Mouse (Mus musculus) hindbrain, embryonic 14.5 days (tissue): ENCODE results near the gene Cfdp1. TPM values are rescaled to one million over a fixed set of nuclear protein-coding genes. Genes with fewer than 3 reads are reported as not detected.
A peak's percentile ranks its signal among the peaks of the same experiment; 100 is the strongest.
"Not testable (repeated sequence)": the region's sequence is repeated elsewhere in the genome, so short reads cannot be mapped to it uniquely, and the experiment has no call there.

ENCODE experiments used
- ATAC-seq: fragments of 200-750 bp; cut with Nextera tagmentation; 2 replicates; pipeline ENCODE4 v1.8.0; 2017; ENCODE audit warnings: moderate number of reproducible peaks, mild to moderate bottlenecking, moderate TSS enrichment, moderate library complexity; ENCODE audit not compliant: low FRiP score
- DNase-seq: peaks from one replicate; pipeline ENCODE4 v3.0.0-alpha.2; 2015; ENCODE audit warnings: low spot score
- H3K27ac ChIP-seq: fragments of 300-500 bp; sonication (generic); 2 replicates; pipeline ENCODE4 v1.5.1; 2014; ENCODE audit warnings: mild to moderate bottlenecking, moderate library complexity
- H3K27me3 ChIP-seq: fragments of 300-500 bp; sonication (generic); 2 replicates; pipeline ENCODE4 v1.6.1; 2014; ENCODE audit warnings: mild to moderate bottlenecking, low read length, mixed read lengths; ENCODE audit not compliant: control insufficient read depth, insufficient read depth
- H3K36me3 ChIP-seq: fragments of 300-500 bp; sonication (generic); replicated peaks from 2 replicates; pipeline ENCODE4 v1.6.1; 2014; ENCODE audit not compliant: control insufficient read depth, insufficient read depth
- H3K4me1 ChIP-seq: fragments of 300-500 bp; sonication (generic); replicated peaks from 2 replicates; pipeline ENCODE4 v1.6.1; 2014; ENCODE audit warnings: antibody characterized with exemption, low read length, mixed read lengths; ENCODE audit not compliant: control insufficient read depth, insufficient read depth
- H3K4me2 ChIP-seq: fragments of 300-500 bp; sonication (generic); replicated peaks from 2 replicates; pipeline ENCODE4 v1.6.1; 2014; ENCODE audit warnings: mild to moderate bottlenecking, moderate library complexity
- H3K4me3 ChIP-seq: fragments of 300-500 bp; sonication (generic); replicated peaks from 2 replicates; pipeline ENCODE4 v1.5.1; 2014; ENCODE audit warnings: mild to moderate bottlenecking, low read length
- H3K9ac ChIP-seq: fragments of 300-500 bp; sonication (generic); 2 replicates; pipeline ENCODE4 v1.6.1; 2014
- H3K9me3 ChIP-seq: fragments of 300-500 bp; sonication (generic); 2 replicates; pipeline ENCODE4 v1.6.1; 2016; ENCODE audit warnings: low read length; ENCODE audit not compliant: control insufficient read depth
- WGBS: fragments of 180-500 bp; shearing (Covaris S2); extraction: QIAGEN DNeasy Blood & Tissue Kit; methylation state at CpG from one replicate; pipeline ENCODE4 v1.1.7; 2014; 5-methylcytosine and 5-hydroxymethylcytosine counted together
- polyA plus RNA-seq: library from polyadenylated mRNA; unstranded; fragments of >200 nt; fragmentation: Nextera tagmentation; extraction: Ambion mirVana; gene quantifications from 2 replicates; pipeline ENCODE4 v1.2.1, GENCODE M21; 2014

Cfdp1 gene
- polyA plus RNA-seq, 1 experiment from 2014 or later = 155 TPM

GRCm38 (mm10) chr8:111865130-111865852 lies 11.2 kb upstream of the Cfdp1 start:
- Histone ChIP-seq H3K4me2 (no peak overlapping the region), H3K4me1 (no peaks in the 10 kb centered on the region), H3K27me3 (no peaks in the 10 kb centered on the region), H3K9me3 (no peaks in the 10 kb centered on the region), H3K36me3 (peaks cover 13% of the 10 kb centered on the region), H3K9ac (no peak overlapping the region), H3K27ac (no peak overlapping the region), H3K4me3 (no peak overlapping the region)
- ATAC-seq (no peak), DNase-seq (no peak)
- 95% methylated on average over 8 of the region's 8 CpGs for WGBS

- no peak overlapping the region for H3K27ac ChIP-seq
- ATAC-seq (no peak), DNase-seq (no peak)
- H3K36me3 ChIP-seq = peaks cover 13% of the 10 kb centered on the region
- no peaks in the 10 kb centered on the region for H3K9me3 ChIP-seq
- no peak overlapping the region for H3K4me2 ChIP-seq
- H3K4me1 ChIP-seq = no peaks in the 10 kb centered on the region
- H3K27me3 ChIP-seq = no peaks in the 10 kb centered on the region
- WGBS = 95% methylated on average over 8 of the region's 8 CpGs
- H3K9ac ChIP-seq = no peak overlapping the region
- H3K4me3 ChIP-seq = no peak overlapping the region
These were observed 10.6 kb upstream of the Cfdp1 start for GRCm38 (mm10) chr8:111864648-111865047.

GRCm38 (mm10) chr8:111863280-111863679 lies 9.2 kb upstream of the Cfdp1 start:
- no peak for DNase-seq
- H3K4me2 ChIP-seq = no peak overlapping the region
- no peaks in the 10 kb centered on the region for H3K9me3 ChIP-seq
- H3K9ac ChIP-seq = no peak overlapping the region
- no peak overlapping the region for H3K4me3 ChIP-seq
- no peaks in the 10 kb centered on the region for H3K4me1 ChIP-seq
- no peaks in the 10 kb centered on the region for H3K27me3 ChIP-seq
- no peak overlapping the region for H3K27ac ChIP-seq
- no peak for ATAC-seq
- 90% methylated on average over 4 of the region's 4 CpGs for WGBS
- H3K36me3 ChIP-seq = peaks cover 13% of the 10 kb centered on the region

- ATAC-seq = no peak
- H3K9me3 ChIP-seq = no peaks in the 10 kb centered on the region
- DNase-seq = no peak
- H3K9ac ChIP-seq = no peak overlapping the region
- no peak overlapping the region for H3K27ac ChIP-seq
- H3K27me3 ChIP-seq = no peaks in the 10 kb centered on the region
- 94% methylated on average over 12 of the region's 12 CpGs for WGBS
- no peak overlapping the region for H3K4me2 ChIP-seq
- no peaks in the 10 kb centered on the region for H3K36me3 ChIP-seq
- no peak overlapping the region for H3K4me3 ChIP-seq
- H3K4me1 ChIP-seq = peaks cover 8% of the 10 kb centered on the region
These were observed 1.9 kb upstream of the Cfdp1 start for GRCm38 (mm10) chr8:111855977-111856376.

GRCm38 (mm10) chr8:111853219-111853618 lies 872 bp downstream of the Cfdp1 start:
- not testable (repeated sequence) for H3K27ac ChIP-seq, H3K4me1 ChIP-seq, ATAC-seq, H3K36me3 ChIP-seq, DNase-seq, H3K9me3 ChIP-seq, H3K27me3 ChIP-seq
- Histone ChIP-seq H3K9ac (peak overlapping the region; percentile 88), H3K4me2 (peak overlapping the region; percentile 88), H3K4me3 (peak overlapping the region; percentile 78)
- WGBS = 67% methylated on average over 12 of the region's 12 CpGs

- peaks cover 31% of the 10 kb centered on the region for H3K36me3 ChIP-seq
- no peaks in the 10 kb centered on the region for H3K4me1 ChIP-seq
- DNase-seq (no peak), ATAC-seq (no peak)
- H3K9me3 ChIP-seq = no peaks in the 10 kb centered on the region
- no peak overlapping the region for H3K9ac ChIP-seq
- no peak overlapping the region for H3K4me2 ChIP-seq
- WGBS = 98% methylated on average over 6 of the region's 6 CpGs
- H3K27ac ChIP-seq = no peak overlapping the region
- no peaks in the 10 kb centered on the region for H3K27me3 ChIP-seq
- H3K4me3 ChIP-seq = no peak overlapping the region
These were observed 7.3 kb downstream of the Cfdp1 start for GRCm38 (mm10) chr8:111846746-111847145.

- DNase-seq (peak; percentile 40), ATAC-seq (no peak)
- Histone ChIP-seq H3K27ac (no peak overlapping the region), H3K36me3 (peaks cover 78% of the 10 kb centered on the region), H3K9ac (no peak overlapping the region), H3K27me3 (no peaks in the 10 kb centered on the region), H3K4me2 (no peak overlapping the region), H3K4me3 (no peak overlapping the region), H3K9me3 (no peaks in the 10 kb centered on the region), H3K4me1 (no peaks in the 10 kb centered on the region)
- WGBS = 64% methylated on average over 1 of the region's 1 CpGs
These were observed 18.6 kb downstream of the Cfdp1 start for GRCm38 (mm10) chr8:111835540-111835939.

DNA sequence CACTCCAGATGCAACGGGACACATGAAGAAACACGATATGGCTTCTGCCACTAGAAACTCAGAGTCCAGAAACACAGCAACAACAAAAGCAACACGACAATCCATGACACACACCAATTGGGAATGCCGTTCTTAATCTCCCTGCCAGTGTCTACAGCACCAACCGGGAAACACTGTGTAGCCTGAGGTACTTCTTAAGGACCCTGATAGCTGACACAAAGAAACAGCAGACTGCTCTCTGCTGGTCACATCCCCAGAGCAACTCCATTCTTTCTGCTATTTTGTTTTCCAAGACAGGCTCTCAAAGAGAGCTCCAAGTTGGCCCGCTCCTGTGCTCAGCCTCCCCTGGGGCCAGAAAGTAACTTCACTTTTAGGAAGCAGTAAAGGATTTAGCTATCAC lies 20.1 kb downstream of the Cfdp1 start:
- DNase-seq = no peak
- H3K9me3 ChIP-seq = no peaks in the 10 kb centered on the region
- no peaks in the 10 kb centered on the region for H3K27me3 ChIP-seq
- no peak overlapping the region for H3K9ac ChIP-seq
- no peak overlapping the region for H3K27ac ChIP-seq
- 87% methylated on average over 6 of the region's 6 CpGs for WGBS
- H3K36me3 ChIP-seq = peaks cover 78% of the 10 kb centered on the region
- H3K4me2 ChIP-seq = no peak overlapping the region
- no peak overlapping the region for H3K4me3 ChIP-seq
- no peak for ATAC-seq
- no peaks in the 10 kb centered on the region for H3K4me1 ChIP-seq

DNA sequence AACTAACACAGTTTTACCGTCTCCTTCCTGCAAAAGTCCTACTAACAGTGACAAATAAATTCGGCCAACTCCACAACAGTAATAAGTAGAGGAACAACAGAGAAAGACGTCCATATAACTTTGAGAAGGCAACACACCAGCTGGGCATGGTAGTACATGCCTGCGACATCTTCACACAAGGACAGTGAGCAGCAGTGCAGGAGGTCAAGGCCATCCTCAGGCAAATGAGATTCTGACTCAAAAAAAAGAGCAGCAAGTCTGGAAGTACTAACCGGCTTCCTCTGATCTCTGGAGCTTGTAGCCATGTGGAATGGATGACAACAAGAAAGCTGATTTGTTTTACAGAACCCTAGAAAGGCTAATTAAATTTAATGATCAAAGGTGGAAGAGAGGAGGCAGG lies 21.1 kb downstream of the Cfdp1 start:
- Histone ChIP-seq H3K9ac (no peak overlapping the region), H3K27ac (no peak overlapping the region), H3K36me3 (peaks cover 79% of the 10 kb centered on the region), H3K4me1 (no peaks in the 10 kb centered on the region), H3K4me2 (no peak overlapping the region), H3K4me3 (no peak overlapping the region), H3K9me3 (no peaks in the 10 kb centered on the region), H3K27me3 (no peaks in the 10 kb centered on the region)
- no peak for DNase-seq
- WGBS = 86% methylated on average over 5 of the region's 5 CpGs
- ATAC-seq = no peak

GRCm38 (mm10) chr8:111831996-111832395 lies 22.1 kb downstream of the Cfdp1 start:
- Histone ChIP-seq H3K4me1 (no peaks in the 10 kb centered on the region), H3K27me3 (no peaks in the 10 kb centered on the region), H3K27ac (no peak overlapping the region), H3K9ac (no peak overlapping the region), H3K4me2 (no peak overlapping the region), H3K36me3 (peaks cover 76% of the 10 kb centered on the region), H3K9me3 (no peaks in the 10 kb centered on the region), H3K4me3 (no peak overlapping the region)
- DNase-seq (no peak), ATAC-seq (no peak)
- 84% methylated on average over 4 of the region's 4 CpGs for WGBS
